Mouse (Mus musculus) spleen, adult 2 months (tissue): Measurements from ENCODE around the gene Adgb. TPM values are rescaled to one million over a fixed set of nuclear protein-coding genes. Genes with fewer than 3 reads are reported as not detected.

ENCODE experiments used
- DNase-seq, 2 experiments: peaks; one replicate each; pipeline versions ENCODE4 v3.0.0 to v3.0.0-alpha.2; 2012 to 2021; ENCODE audit warnings: low spot score in 2 of 2, low read depth in 1 of 2
- H3K27ac ChIP-seq: fragments of 200-500 bp; 2 replicates; pipeline ENCODE4 v1.5.1; 2012; ENCODE audit warnings: low read length, inconsistent platforms; ENCODE audit not compliant: insufficient read depth
- H3K27me3 ChIP-seq: fragments of 200-500 bp; 2 replicates; pipeline ENCODE4 v1.6.1; 2012; ENCODE audit warnings: mild to moderate bottlenecking, moderate library complexity, low read length, inconsistent platforms; ENCODE audit not compliant: control insufficient read depth, insufficient read depth
- H3K36me3 ChIP-seq: fragments of 200-500 bp; 2 replicates; pipeline ENCODE4 v1.6.1; 2012; ENCODE audit warnings: mild to moderate bottlenecking, low read length, inconsistent platforms; ENCODE audit not compliant: control insufficient read depth, insufficient read depth
- H3K4me1 ChIP-seq: fragments of 200-500 bp; 2 replicates; pipeline ENCODE4 v1.6.1; 2011; ENCODE audit warnings: inconsistent platforms; ENCODE audit not compliant: control insufficient read depth, insufficient read depth, insufficient read length
- H3K4me3 ChIP-seq: fragments of 200-500 bp; 2 replicates; pipeline ENCODE4 v1.5.1; 2011; ENCODE audit warnings: mild to moderate bottlenecking, inconsistent platforms; ENCODE audit not compliant: insufficient read depth, insufficient read length; ENCODE audit errors: extremely low read depth
- CTCF ChIP-seq: fragments of 200-500 bp; IDR thresholded peaks from 2 replicates; pipeline ENCODE4 v1.5.1; 2011; ENCODE audit warnings: mild to moderate bottlenecking, inconsistent platforms; ENCODE audit not compliant: insufficient read depth, insufficient read length, insufficient replicate concordance; ENCODE audit errors: extremely low read depth
- POLR2A ChIP-seq: fragments of 200-500 bp; IDR thresholded peaks from 2 replicates; pipeline ENCODE4 v1.6.1; 2011; ENCODE audit warnings: low read depth, low read length, inconsistent platforms
- WGBS: fragments of 180-500 bp; shearing (Covaris S2); methylation state at CpG from one replicate; pipeline ENCODE4 v1.1.7; 2018; 5-methylcytosine and 5-hydroxymethylcytosine counted together
- polyA plus RNA-seq: library from polyadenylated mRNA; depleted of rRNA; stranded (reverse); fragments of >200 nt; gene quantifications from 2 replicates; pipeline ENCODE4 v1.2.3, GENCODE M21; 2012

The Adgb gene
- polyA plus RNA-seq, 1 experiment = 0.22 TPM

DNA sequence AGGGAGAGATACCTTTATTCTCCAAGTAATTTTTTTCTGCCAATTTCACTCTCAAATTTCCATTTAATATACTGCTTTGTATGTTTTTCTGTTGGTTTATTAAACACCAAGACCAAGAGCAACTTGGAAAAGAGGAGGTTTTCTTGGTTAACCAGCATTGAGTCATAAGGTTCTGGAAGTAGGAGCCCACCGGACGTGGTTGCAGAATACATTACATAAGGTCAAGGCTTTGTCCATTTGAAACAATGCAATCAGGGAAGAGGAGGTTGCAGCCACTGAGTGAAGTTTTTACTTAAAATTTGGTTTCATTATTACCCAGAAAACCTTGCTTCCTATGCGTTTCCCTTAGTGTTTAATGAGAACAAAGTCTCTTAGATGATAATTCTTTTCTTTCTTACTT lies 119.9 kb downstream of the Adgb start:
- Histone ChIP-seq H3K27ac (no peak overlapping the region), H3K36me3 (no peaks in the 10 kb centered on the region), H3K4me1 (no peaks in the 10 kb centered on the region), H3K4me3 (no peak overlapping the region), H3K27me3 (no peaks in the 10 kb centered on the region)
- whole genome bisulfite sequencing = 61% methylated on average over 3 of the region's 3 CpGs
- no peak for DNase-seq
- TF ChIP-seq POLR2A (no peak), CTCF (no peak)

DNA sequence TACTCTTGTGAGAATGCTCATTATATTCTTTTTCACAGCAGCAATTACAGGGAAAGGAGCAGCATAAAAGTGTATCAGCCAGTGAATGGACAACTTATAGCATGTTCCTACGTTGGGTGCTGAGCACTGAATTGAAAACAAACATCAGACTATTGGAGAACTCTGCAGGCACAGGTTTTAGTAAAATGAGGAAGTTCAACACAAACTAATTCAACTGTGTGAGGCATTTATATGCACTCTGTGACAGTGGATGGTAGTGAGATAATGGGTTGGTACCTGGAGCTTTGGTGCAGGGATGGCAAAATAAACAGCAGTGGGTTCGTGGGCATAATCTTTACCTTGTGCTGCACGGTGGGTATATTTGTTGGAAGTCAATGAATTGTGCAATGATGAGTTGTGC lies 121.6 kb downstream of the Adgb start:
- no peak overlapping the region for H3K4me3 ChIP-seq
- no peak for DNase-seq
- H3K4me1 ChIP-seq = no peaks in the 10 kb centered on the region
- no peak overlapping the region for H3K27ac ChIP-seq
- WGBS = 48% methylated on average over 3 of the region's 3 CpGs
- TF ChIP-seq POLR2A (no peak), CTCF (no peak)
- no peaks in the 10 kb centered on the region for H3K27me3 ChIP-seq
- no peaks in the 10 kb centered on the region for H3K36me3 ChIP-seq

DNA sequence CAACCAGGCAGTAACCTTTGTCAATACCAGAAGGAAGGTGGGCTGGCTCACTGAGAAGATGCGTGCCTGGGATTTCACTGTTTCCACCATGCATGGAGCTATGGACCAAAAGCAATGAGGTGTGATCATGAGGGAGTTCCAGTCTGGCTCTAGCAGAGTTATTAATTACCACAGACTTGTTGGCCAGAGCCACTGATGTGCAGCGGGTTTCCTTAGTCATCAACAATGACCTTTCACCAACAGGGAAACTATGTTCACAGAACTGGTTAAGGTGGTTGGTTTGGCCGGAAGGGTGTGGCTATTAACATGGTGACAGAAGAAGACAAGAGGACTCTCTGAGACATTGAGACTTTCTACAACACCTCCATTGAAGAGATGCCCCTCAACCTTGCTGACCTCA lies 128.2 kb downstream of the Adgb start:
- WGBS = 91% methylated on average over 3 of the region's 3 CpGs
- H3K4me3 ChIP-seq = no peak overlapping the region
- no peak for DNase-seq
- no peak for TF ChIP-seq POLR2A
- no peak for TF ChIP-seq CTCF
- H3K27me3 ChIP-seq = no peaks in the 10 kb centered on the region
- no peaks in the 10 kb centered on the region for H3K36me3 ChIP-seq
- no peaks in the 10 kb centered on the region for H3K4me1 ChIP-seq
- H3K27ac ChIP-seq = no peak overlapping the region

DNA sequence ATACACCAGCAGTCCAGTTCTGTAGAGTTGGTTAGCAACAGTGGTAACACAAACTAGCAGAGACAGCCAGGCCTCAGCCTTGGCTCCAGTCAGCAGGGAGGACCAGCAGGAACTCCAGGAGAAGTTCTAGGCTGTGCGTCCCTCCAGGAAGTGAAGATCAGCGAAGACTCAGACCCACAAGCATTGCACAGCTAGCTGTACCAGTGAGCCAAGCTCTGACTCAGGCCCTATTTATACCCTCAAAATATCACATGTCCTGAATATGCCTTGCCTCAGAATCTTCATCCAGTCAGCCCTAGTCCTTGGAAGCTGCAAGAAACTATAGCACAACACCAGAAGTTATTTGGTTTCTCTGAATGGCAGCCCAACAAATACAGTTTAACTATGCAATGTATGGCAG lies 146.6 kb downstream of the Adgb start:
- WGBS = 92% methylated on average over 2 of the region's 2 CpGs
- no peak overlapping the region for H3K4me3 ChIP-seq
- H3K27ac ChIP-seq = no peak overlapping the region
- TF ChIP-seq POLR2A = no peak
- H3K36me3 ChIP-seq = no peaks in the 10 kb centered on the region
- H3K27me3 ChIP-seq = no peaks in the 10 kb centered on the region
- H3K4me1 ChIP-seq = no peaks in the 10 kb centered on the region
- no peak for DNase-seq

DNA sequence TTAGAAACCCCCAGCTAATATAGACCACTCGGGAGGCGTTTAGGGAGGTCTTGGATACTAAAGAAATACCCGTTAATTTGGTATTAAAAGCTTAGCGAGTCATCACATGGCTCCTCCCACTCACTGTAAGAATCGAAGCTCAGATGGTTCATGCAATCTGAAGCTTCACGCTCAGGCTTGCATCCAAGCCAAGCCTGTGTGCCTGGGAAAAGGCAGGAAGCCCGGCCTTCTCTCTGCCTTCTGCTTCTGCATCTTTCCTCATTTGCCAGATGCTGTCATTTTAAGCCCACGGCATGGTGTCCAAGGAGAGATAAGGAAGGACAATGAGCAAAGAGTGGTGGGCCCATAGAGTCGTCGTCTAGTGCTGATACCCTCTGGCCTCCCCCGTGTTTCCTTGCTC lies 149.2 kb downstream of the Adgb start:
- DNase-seq = no peak
- Histone ChIP-seq H3K27me3 (no peaks in the 10 kb centered on the region), H3K4me3 (no peak overlapping the region), H3K27ac (no peak overlapping the region), H3K4me1 (no peaks in the 10 kb centered on the region), H3K36me3 (no peaks in the 10 kb centered on the region)
- 93% methylated on average over 11 of the region's 11 CpGs for WGBS
- no peak for TF ChIP-seq POLR2A
- TF ChIP-seq CTCF = no peak

DNA sequence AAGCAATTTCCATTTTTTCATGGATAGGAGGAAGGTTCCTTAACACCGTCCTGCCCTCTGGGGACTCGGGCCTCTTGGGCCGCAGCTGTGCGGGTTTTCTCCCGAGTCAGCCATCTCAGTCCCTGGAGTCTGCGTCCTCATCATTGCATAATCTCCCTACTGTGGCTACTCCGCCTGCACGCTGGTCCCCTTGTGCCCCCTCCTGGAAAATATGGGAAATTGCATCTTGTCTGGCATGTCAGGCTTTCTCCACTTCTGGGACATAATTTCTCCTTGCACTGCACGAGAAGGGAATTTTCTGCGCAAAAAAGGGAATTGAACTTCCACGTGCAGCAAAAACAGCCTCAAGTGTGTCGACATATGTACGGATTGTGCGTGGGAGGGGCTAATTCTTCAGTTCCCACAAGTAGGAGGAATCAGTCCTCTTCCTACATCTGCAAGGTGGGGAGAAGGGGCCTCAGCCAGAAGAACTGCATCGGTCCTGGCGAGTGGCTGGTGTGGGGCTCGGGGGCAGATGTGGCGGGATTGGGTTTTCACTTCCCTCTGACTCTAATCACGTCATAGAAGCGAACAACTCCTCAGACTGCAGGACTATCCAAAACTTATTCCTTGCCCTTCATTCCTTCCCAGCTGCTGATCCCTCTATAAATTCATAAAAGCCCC lies 150.9 kb downstream of the Adgb start:
- peak; percentile 71; the same call in 1 of the 2 replicates for TF ChIP-seq CTCF
- no peak for TF ChIP-seq POLR2A
- no peaks in the 10 kb centered on the region for H3K36me3 ChIP-seq
- DNase-seq = peak; percentile 3 to 10
- no peaks in the 10 kb centered on the region for H3K27me3 ChIP-seq
- 4% methylated on average over 20 of the region's 20 CpGs for WGBS
- no peaks in the 10 kb centered on the region for H3K4me1 ChIP-seq
- H3K27ac ChIP-seq = no peak overlapping the region
- no peak overlapping the region for H3K4me3 ChIP-seq

DNA sequence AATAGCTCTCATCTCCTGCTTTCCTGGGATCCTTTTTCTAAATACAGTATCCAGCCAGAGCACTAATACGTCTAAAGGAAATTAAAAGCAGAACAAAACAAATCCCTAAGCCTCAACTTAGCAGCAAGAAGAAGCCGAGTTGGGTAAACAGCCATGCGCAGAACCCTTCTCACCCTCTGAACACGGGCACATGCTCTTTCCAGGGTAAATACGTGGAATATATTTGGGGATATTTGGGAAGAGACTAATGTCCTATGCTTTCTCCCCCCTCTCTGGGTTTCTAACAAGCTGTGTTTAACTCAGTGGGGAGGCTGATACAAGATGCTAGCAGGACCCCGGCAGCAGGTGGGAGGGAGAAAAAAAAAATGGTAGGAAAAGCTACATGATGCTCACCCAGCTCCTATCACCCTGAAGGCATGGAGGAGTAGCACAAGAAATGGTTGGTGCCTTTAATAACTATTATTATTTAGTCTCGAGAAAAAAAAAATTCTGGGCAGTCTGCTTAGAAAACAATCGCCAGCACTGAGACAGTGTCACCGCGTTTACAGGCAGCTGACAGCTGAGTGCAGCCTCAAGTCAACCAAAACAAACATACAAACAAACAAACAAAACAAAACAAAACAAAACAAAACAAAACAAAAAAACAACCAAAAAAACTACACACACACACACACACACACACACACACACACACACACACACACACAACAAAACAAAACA lies 151.6 kb downstream of the Adgb start:
- no peaks in the 10 kb centered on the region for H3K27me3 ChIP-seq
- H3K27ac ChIP-seq = no peak overlapping the region
- H3K4me1 ChIP-seq = no peaks in the 10 kb centered on the region
- TF ChIP-seq CTCF = no peak
- no peak for TF ChIP-seq POLR2A
- no peak for DNase-seq
- H3K36me3 ChIP-seq = no peaks in the 10 kb centered on the region
- H3K4me3 ChIP-seq = no peak overlapping the region
- 87% methylated on average over 10 of the region's 10 CpGs for WGBS
